Mouse (Mus musculus) frontal cortex, adult 2 months (tissue): ENCODE measurements at regions not wholly inside any gene's neighbourhood (a gene's known extent, or its start where the extent isn't known, plus 50 kb on each side); places are given as distances from the start of the nearest gene placed in this dataset.

Source experiments
- DNase-seq, 2 experiments: peaks; one replicate each; pipeline ENCODE4 v3.0.0; 2022; ENCODE audit warnings: low spot score in 1 of 2; ENCODE audit errors: extremely low spot score in 1 of 2

- no peak for DNase-seq
Observed at GRCm38 (mm10) chr7:134436917-134437316, 51.5 kb upstream of the D7Ertd443e start.

GRCm38 (mm10) chr7:134439281-134439680 lies 53.8 kb upstream of the D7Ertd443e start:
- no peak for DNase-seq

- DNase-seq, result no peak
Observed at GRCm38 (mm10) chr7:134445008-134445806, 59.7 kb upstream of the D7Ertd443e start.

- DNase-seq, result no peak
Observed at GRCm38 (mm10) chr7:134447648-134448202, 62.3 kb upstream of the D7Ertd443e start.

- DNase-seq, result no peak
Observed at GRCm38 (mm10) chr7:134448831-134449230, 63.4 kb upstream of the D7Ertd443e start.

GRCm38 (mm10) chr7:134462677-134463076 lies 77.2 kb upstream of the D7Ertd443e start:
- DNase-seq, result no peak

GRCm38 (mm10) chr7:134463380-134463779 lies 77.9 kb upstream of the D7Ertd443e start:
- DNase-seq, result no peak

GRCm38 (mm10) chr7:134467216-134467615 lies 81.8 kb upstream of the D7Ertd443e start:
- DNase-seq, result peak; percentile 15 to 33

- peak in 1 of 2 experiments; percentile 39 for DNase-seq
Observed at GRCm38 (mm10) chr7:134471286-134471685, 85.8 kb upstream of the D7Ertd443e start.

- peak in 1 of 2 experiments; percentile 40 for DNase-seq
Observed at GRCm38 (mm10) chr7:134491326-134491725, 105.9 kb upstream of the D7Ertd443e start.

GRCm38 (mm10) chr7:134497219-134497618 lies 111.8 kb upstream of the D7Ertd443e start:
- DNase-seq, result no peak

GRCm38 (mm10) chr7:134497870-134498269 lies 112.4 kb upstream of the D7Ertd443e start:
- no peak for DNase-seq

GRCm38 (mm10) chr7:134498716-134499115 lies 113.3 kb upstream of the D7Ertd443e start:
- DNase-seq, result no peak

- no peak for DNase-seq
Observed at GRCm38 (mm10) chr7:134499429-134499828, 114.0 kb upstream of the D7Ertd443e start.

GRCm38 (mm10) chr7:134500210-134500609 lies 114.7 kb upstream of the D7Ertd443e start:
- DNase-seq, result no peak

GRCm38 (mm10) chr7:134501079-134501478 lies 115.6 kb upstream of the D7Ertd443e start:
- DNase-seq, result peak in 1 of 2 experiments; percentile 17

- DNase-seq, result no peak
Observed at GRCm38 (mm10) chr7:134510333-134510928, 125.0 kb upstream of the D7Ertd443e start.

- no peak for DNase-seq
Observed at GRCm38 (mm10) chr7:134519372-134519975, 134.0 kb upstream of the D7Ertd443e start.

GRCm38 (mm10) chr7:134523897-134524296 lies 138.4 kb upstream of the D7Ertd443e start:
- DNase-seq, result no peak

- DNase-seq, result no peak
Observed at GRCm38 (mm10) chr7:134525041-134525440, 139.6 kb upstream of the D7Ertd443e start.

GRCm38 (mm10) chr7:134525461-134525860 lies 140.0 kb upstream of the D7Ertd443e start:
- no peak for DNase-seq
